Mouse (Mus musculus) gastrocnemius, postnatal 36 days (tissue): ENCODE measurements at regions not wholly inside any gene's neighbourhood (a gene's known extent, or its start where the extent isn't known, plus 50 kb on each side); places are given as distances from the start of the nearest gene placed in this dataset.
"Not testable (repeated sequence)": the region's sequence is repeated elsewhere in the genome, so short reads cannot be mapped to it uniquely, and the experiment has no call there.

ENCODE experiments used
- DNase-seq, 2 experiments: peaks; one replicate each; pipeline ENCODE4 v3.0.0; 2022
- intact Hi-C: fragments of 180-260 bp; cut with DNase I; formaldehyde crosslinking; loops from one replicate; pipeline ENCODE4 v1.15.1; 2025

- intact Hi-C loops, result no loop called here
- no peak for DNase-seq
These were observed 147.6 kb upstream of the Gm11146 start for GRCm38 (mm10) chr16:77749474-77749873.

- no peak for DNase-seq
- intact Hi-C loops, result no loop called here
These were observed 141.9 kb upstream of the Gm11146 start for GRCm38 (mm10) chr16:77743838-77744237.

GRCm38 (mm10) chr16:77738821-77739220 is 136.9 kb upstream of the Gm11146 start:
- intact Hi-C loops, result no loop called here
- no peak for DNase-seq

GRCm38 (mm10) chr16:77719377-77719776 is 117.5 kb upstream of the Gm11146 start:
- intact Hi-C loops, result no loop called here
- no peak for DNase-seq

- intact Hi-C loops, DNase-seq: not testable (repeated sequence)
These were observed 115.9 kb upstream of the Gm11146 start for GRCm38 (mm10) chr16:77717766-77718165.

GRCm38 (mm10) chr16:77704726-77705125 is 102.8 kb upstream of the Gm11146 start:
- DNase-seq, result no peak
- intact Hi-C loops, result no loop called here

- no peak for DNase-seq
- intact Hi-C loops, result no loop called here
These were observed 93.5 kb upstream of the Gm11146 start for GRCm38 (mm10) chr16:77695443-77695842.

- intact Hi-C loops, result no loop called here
- no peak for DNase-seq
These were observed 85.4 kb upstream of the Gm11146 start for GRCm38 (mm10) chr16:77687056-77687839.

- intact Hi-C loops, result no loop called here
These were observed 83.8 kb upstream of the Gm11146 start for GRCm38 (mm10) chr16:77685651-77686190.

GRCm38 (mm10) chr16:77684521-77684920 is 82.6 kb upstream of the Gm11146 start:
- intact Hi-C loops, result no loop called here
- no peak for DNase-seq

More at GRCm38 (mm10) chr16:77685651-77686190, 83.8 kb upstream of the Gm11146 start:
- DNase-seq, result no peak

- intact Hi-C loops, result no loop called here
- no peak for DNase-seq
These were observed 77.3 kb upstream of the Gm11146 start for GRCm38 (mm10) chr16:77679234-77679633.

GRCm38 (mm10) chr16:77676805-77677204 is 74.9 kb upstream of the Gm11146 start:
- intact Hi-C loops, result no loop called here
- DNase-seq, result no peak

GRCm38 (mm10) chr16:77675885-77676597 is 74.1 kb upstream of the Gm11146 start:
- DNase-seq, result no peak
- intact Hi-C loops, result no loop called here

- intact Hi-C loops, result no loop called here
- no peak for DNase-seq
These were observed 69.4 kb upstream of the Gm11146 start for GRCm38 (mm10) chr16:77671253-77671652.

GRCm38 (mm10) chr16:77665781-77666180 is 63.9 kb upstream of the Gm11146 start:
- DNase-seq, result no peak
- intact Hi-C loops, result no loop called here

- intact Hi-C loops, result no loop called here
- no peak for DNase-seq
These were observed 60.2 kb upstream of the Gm11146 start for GRCm38 (mm10) chr16:77662107-77662518.

- intact Hi-C loops, result no loop called here
These were observed 51.4 kb upstream of the Gm11146 start for GRCm38 (mm10) chr16:77653306-77653705.

More at GRCm38 (mm10) chr16:77653306-77653705, 51.4 kb upstream of the Gm11146 start:
- DNase-seq, result no peak
